Mouse (Mus musculus): ENCODE measurements around the gene Becn1.
"Not testable (repeated sequence)": the region's sequence is repeated elsewhere in the genome, so short reads cannot be mapped to it uniquely, and the experiment has no call there.

Gene Becn1

GRCm38 (mm10) chr11:101302004-101302798 is at the start of gene Becn1:
Gene Becn1, minus strand, starts transcription at chr11:101302286.
- DNase-seq, result peak; percentile 99

- DNase-seq, result no peak
Measured at GRCm38 (mm10) chr11:101351721-101352111, 49.6 kb upstream of the Becn1 start.

DNA sequence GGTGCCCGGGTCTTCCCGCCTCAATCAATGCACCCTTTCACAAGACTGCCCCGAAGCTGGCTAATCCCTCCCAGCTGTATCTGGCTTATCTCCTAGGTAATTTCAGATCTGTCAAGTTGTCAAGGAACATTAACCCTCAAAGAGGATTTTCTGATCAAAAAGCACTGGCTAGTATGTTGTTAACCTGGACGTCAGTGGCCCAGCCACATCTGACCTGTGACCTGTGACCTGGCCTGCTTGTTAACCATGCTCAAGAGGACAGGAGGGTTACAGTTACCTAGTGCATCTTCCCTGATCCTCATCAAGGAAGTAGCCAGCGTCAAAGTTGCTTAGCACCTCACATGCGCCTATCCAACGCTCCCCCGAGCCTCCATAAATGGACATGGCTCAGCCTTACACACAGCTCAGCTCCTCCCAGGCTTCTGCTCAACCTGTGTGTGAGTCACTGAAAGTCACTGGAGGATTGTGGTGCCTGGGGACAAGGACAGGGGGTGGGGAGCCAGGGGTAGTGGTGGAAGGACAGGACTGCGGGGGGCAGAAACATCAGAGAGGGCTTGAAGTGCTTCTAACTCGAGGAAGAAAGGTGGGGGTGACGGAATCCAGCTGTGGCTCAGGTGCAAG is 49.1 kb upstream of the Becn1 start:
- DNase-seq, result no peak

DNA sequence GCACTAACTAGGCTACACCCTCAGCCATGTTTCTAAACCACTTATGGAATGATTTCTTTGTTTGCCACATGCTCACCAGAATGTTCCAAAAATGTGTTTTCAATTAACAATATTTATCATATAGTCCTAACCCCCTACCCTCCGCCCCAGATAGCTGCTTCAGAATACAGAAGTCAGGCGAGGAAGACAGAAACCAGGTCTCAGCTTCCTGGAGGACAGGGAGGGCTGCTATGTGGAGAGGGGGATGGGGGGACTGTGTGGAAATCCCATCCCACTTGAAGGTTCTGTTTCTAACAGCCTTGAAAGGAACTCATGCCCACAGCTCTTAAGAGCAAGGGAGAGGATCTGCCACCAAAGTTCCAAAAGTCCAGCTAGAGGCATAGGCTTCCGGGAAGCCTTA is 47.1 kb upstream of the Becn1 start:
- no peak for DNase-seq

DNA sequence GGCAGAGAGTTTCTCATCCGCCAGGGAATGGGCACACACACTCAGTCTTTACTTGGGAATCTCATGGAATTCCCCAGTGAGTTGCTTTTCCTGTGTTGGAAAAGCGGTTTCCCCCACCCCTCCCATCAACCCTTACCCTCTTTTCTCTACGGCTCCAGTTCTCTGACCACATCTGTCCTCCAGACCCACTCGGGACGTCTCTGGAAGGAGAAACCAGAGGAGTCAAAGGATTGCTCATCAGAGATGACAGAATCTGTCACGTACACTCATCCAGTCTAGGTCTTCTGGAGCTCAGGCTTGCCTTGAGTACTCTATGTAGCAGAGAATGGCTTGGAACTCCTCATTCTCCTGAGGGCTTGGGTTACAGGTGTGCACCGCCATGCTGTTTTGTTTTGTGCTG is 46.7 kb upstream of the Becn1 start:
- DNase-seq, result no peak

- no peak for DNase-seq
Measured at GRCm38 (mm10) chr11:101347083-101347775, 45.1 kb upstream of the Becn1 start.

GRCm38 (mm10) chr11:101338123-101338760 is 36.2 kb upstream of the Becn1 start:
- DNase-seq, result no peak

DNA sequence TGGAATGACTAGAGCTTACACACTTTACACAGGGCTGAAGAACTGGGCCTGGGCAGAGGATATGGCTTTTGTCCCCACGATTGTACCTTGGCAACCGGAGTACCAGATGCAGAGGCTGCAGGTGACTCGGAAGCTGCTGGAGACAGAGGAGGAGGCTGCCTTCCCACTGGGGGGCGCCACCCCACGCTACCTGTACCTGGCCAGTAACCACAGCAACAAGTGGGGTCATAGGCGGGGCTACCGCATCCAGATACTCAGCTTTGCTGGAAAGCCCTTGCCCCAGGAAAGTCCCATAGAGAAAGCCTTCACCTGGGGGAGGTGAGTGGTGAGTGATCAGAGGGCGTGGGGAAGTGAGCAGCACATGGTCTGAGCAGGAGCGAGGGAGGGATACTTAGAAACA is 33.6 kb upstream of the Becn1 start:
- no peak for DNase-seq

DNA sequence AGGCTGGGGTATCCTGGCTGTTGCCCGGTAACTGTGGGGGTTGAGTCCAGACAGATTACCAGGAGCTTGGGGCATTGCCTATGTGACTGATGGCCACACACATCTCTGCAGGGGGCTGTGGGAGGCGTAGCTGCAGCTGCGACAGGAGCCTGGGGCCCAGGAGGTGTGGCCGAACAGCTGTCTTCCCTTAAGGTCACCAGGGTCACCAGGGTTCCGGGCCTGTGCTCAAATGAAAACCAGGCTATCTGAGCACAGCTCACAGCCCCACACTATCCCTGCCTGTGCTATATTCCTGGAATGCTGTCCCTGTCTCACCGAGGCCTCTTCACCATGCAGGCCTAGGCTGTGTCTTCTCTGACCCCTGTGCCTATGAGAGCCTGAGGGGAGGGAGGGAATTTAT is 32.4 kb upstream of the Becn1 start:
- DNase-seq, result no peak

DNA sequence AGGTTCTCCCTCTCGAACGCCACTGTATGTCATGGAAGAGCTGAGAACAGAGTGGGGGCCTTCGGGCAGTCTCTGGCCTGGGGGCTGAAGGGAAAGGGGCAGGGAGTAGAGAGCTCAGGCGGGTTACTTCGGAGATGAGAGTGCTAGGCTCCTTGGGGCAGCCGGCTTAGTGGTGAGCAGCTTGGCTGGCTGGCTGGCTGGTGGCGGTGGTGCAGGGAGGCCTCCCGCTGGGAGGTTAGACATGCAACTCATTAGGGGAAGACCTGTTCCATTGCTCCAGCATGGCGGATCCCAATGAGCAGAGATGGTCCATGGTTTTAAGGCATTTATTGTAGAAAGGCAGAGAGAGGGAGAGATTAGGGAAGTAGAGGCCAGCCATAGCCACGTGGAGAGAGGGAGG is 31.9 kb upstream of the Becn1 start:
- DNase-seq, result no peak

DNA sequence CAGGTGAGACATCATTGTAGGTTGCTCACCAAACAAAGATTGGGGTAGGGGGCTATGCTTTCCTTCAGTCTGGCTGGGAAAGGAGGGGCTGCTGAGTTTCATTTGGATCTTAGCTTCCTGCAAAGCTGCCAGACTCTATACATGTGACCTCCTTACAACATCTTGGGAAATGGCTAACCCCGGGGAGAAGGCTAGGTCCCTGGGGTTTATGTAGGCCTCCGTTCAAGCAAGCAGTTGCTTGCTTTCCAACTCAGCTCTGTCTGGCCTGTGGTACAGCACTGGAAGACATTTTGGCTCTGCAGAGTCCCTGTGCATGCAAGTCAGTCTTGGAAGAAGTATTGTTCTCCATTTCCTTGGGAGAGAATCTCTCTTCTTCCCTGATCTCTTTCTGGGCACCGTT is 30.5 kb upstream of the Becn1 start:
- DNase-seq, result no peak

DNA sequence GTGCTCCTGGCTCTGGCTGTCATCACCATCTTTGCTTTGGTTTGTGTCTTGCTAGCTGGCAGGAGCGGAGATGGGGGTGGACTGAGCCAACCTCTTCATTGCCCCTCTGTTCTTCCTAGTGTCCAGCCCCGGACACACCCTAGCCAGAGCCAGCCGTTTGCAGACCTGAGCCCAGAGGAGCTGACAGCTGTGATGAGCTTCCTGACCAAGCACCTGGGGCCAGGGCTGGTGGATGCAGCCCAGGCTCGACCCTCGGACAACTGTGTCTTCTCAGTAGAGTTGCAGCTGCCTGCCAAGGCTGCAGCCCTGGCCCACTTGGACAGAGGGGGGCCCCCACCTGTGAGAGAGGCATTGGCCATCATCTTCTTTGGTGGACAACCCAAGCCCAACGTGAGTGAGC is 28.9 kb upstream of the Becn1 start:
- not testable (repeated sequence) for DNase-seq

DNA sequence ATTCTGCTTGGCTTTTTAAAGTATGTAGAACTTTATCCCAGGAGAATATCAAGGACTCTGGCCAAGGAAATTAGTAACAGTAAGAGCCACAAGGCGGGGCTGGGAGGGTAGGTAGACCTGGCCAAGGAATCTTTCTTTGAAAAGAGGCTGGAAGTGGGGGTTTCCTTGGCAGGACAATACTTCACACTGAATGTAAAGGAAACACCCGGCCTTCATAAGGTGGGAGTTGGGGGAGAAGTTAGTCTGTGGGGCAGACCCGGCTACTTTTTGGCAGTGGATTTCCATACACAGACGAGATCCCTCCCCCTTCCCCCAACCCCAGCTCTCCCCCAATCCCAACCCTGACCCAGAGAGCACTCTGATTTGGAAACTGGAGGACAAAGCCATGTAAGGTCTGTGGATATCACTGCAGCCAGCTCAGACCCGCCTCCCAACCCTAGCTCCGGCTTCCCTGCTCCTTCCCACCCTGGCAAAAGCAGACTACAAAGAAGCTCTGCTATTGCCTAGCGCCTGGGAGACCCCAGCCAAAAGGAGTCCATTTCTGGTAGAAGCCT is 28.4 kb upstream of the Becn1 start, which contains the start of gene Aoc3:
Gene Aoc3 (plus strand): TSS at position 235 of the 554 bp plus-strand sequence.
- DNase-seq, result no peak

DNA sequence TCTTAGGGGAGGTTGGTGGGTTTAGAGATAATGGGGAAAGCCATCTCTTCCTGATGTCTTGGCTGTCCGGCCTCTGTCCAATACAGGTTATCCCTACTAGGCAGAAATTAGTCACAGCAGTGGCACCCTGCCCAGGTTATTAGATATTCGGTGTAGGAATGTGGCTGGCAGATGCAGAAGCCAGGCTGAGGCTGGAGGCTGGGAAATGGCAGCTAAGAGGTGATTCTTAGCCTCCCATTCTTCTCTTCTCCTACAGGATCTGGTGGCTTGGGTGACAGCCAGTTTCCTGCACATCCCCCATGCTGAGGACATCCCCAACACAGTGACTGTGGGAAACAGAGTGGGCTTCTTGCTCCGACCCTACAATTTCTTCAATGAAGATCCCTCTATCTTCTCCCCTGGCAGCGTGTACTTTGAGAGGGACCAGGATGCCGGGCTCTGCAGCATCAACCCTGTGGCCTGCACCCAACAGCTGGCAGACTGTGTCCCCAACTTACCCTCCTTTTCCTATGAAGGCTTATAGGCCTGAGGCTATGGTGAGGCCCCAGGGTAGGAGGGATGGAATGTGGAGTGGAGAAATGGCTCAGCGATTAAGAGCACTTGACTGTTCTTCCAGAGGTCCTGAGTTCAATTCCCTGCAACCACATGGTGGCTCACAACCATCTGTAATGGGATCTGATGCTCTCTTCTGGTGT is 27.0 kb upstream of the Becn1 start:
- peak; percentile 15 for DNase-seq

GRCm38 (mm10) chr11:101327311-101327710 is 25.2 kb upstream of the Becn1 start:
- no peak for DNase-seq

DNA sequence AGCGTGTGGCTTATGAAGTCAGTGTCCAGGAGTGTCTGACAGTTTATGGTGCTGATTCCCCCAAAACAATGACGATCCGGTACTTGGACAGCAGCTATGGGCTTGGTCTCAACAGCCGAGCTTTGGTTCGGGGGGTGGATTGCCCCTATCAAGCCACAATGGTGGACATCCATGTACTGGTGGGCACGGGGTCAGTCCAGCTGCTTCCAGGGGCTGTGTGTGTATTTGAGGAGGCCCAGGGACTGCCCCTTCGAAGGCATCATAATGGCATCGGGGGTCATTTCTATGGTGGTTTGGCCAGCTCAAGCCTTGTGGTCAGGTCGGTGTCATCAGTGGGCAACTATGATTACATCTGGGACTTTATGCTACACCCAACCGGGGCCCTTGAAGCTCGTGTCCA is 24.1 kb upstream of the Becn1 start:
- no peak for DNase-seq

GRCm38 (mm10) chr11:101325201-101325600 is 23.1 kb upstream of the Becn1 start:
- not testable (repeated sequence) for DNase-seq

DNA sequence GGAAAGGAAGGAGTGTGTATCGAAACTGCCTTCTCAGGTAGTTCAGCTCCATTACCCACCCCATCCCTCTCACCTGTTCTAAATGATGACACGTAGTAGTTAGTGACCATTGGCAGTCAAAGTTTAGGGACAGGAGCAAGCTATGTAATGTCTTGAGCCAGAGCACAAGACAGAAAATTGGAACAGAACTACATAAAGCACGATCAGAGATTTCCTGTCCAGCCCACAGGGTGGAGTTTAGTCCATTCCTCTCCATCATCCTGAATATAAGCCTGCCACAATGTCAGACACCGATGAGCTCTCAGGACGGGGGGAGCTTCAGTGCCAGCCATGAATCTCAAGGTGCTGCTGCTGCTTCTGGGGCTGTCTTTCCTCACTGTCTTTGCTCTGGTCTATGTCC is 22.7 kb upstream of the Becn1 start, which contains the start of gene Aoc2:
Gene Aoc2 (plus strand): TSS at position 301 of the 400 bp plus-strand sequence.
- DNase-seq, result no peak

DNA sequence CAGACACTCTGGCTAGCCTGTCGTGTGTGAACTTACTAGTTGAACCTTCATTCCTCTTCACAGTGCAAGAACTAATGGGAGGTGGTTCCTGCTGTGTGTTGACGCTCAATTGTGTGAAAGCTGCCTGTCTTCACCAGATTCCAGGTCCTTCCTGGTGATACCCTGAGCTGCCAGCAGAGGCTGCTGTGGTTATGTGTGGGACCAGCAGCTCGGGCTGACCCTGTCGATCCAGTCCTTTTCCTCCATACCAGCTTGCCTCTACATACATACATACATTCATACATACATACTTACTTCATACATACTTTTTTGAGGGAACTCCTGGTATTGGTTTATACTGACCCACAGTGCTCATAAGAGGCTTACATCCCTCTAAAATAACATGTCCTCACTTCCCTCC is 21.5 kb upstream of the Becn1 start:
- DNase-seq, result peak; percentile 68

DNA sequence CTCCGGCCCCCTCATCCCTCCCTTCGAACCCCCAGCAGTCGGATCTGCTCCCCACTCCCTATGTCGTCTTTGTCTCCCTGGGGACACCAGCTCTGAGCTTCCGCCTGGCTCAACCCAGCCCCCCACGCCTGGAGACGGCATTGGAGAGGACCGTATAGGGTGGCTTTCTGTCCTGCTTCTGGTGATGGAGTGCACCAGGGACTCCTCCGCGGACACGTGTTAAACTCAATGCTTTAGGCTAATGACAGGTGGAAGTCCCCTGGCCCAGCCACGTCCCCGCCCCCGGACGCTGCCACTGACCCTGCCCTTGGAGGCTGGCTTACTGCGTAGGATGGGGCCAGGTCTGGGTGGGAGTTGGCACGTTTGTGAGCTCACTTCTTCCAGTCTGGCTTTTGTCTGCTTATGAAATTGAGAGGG is 14.4 kb upstream of the Becn1 start:
- DNase-seq, result no peak

GRCm38 (mm10) chr11:101315665-101316500 is 13.8 kb upstream of the Becn1 start, which contains the start of gene Psme3:
Gene Psme3, plus strand, starts transcription at chr11:101316213.
- peak; percentile 91 for DNase-seq
